Mouse (Mus musculus) 416B (cell line): ENCODE data around the gene Golph3l.
"Not testable (repeated sequence)": the region's sequence is repeated elsewhere in the genome, so short reads cannot be mapped to it uniquely, and the experiment has no call there.

Source experiments
- DNase-seq: peaks from one replicate; pipeline ENCODE4 v3.0.0; 2011; ENCODE audit warnings: low read depth

The Golph3l gene

GRCm38 (mm10) chr3:95588604-95589086, at the start of gene Golph3l:
TSS of gene Golph3l (plus strand) at chr3:95588934.
- peak; percentile 100 for DNase-seq

GRCm38 (mm10) chr3:95538936-95539335, 49.8 kb upstream of the Golph3l start:
- DNase-seq = no peak

- DNase-seq = peak; percentile 60
Measured at GRCm38 (mm10) chr3:95539837-95540236, 48.9 kb upstream of the Golph3l start.

- DNase-seq = not testable (repeated sequence)
Measured at GRCm38 (mm10) chr3:95541186-95541585, 47.5 kb upstream of the Golph3l start.

GRCm38 (mm10) chr3:95542171-95542570, 46.6 kb upstream of the Golph3l start:
- no peak for DNase-seq

- no peak for DNase-seq
Measured at GRCm38 (mm10) chr3:95542981-95543380, 45.8 kb upstream of the Golph3l start.

- no peak for DNase-seq
Measured at GRCm38 (mm10) chr3:95550176-95550575, 38.6 kb upstream of the Golph3l start.

- no peak for DNase-seq
Measured at GRCm38 (mm10) chr3:95553986-95554385, 34.7 kb upstream of the Golph3l start.

- DNase-seq = no peak
Measured at GRCm38 (mm10) chr3:95559437-95559836, 29.3 kb upstream of the Golph3l start, which contains the start of gene Hormad1. TSS of gene Hormad1 (plus strand) at chr3:95559677.

- no peak for DNase-seq
Measured at GRCm38 (mm10) chr3:95560738-95561137, 28.0 kb upstream of the Golph3l start.

- no peak for DNase-seq
Measured at GRCm38 (mm10) chr3:95561826-95562225, 26.9 kb upstream of the Golph3l start.

GRCm38 (mm10) chr3:95569585-95569984, 19.1 kb upstream of the Golph3l start:
- no peak for DNase-seq

GRCm38 (mm10) chr3:95587754-95588603, 755 bp upstream of the Golph3l start:
- DNase-seq = no peak

GRCm38 (mm10) chr3:95598734-95599133, 10.0 kb downstream of the Golph3l start:
- DNase-seq = no peak

- DNase-seq = no peak
Measured at GRCm38 (mm10) chr3:95601287-95601686, 12.6 kb downstream of the Golph3l start.

- no peak for DNase-seq
Measured at GRCm38 (mm10) chr3:95606096-95606495, 17.4 kb downstream of the Golph3l start.

GRCm38 (mm10) chr3:95609195-95609594, 20.5 kb downstream of the Golph3l start:
- no peak for DNase-seq

GRCm38 (mm10) chr3:95613996-95614395, 25.3 kb downstream of the Golph3l start:
- DNase-seq = no peak

- no peak for DNase-seq
Measured at GRCm38 (mm10) chr3:95618511-95618910, 29.8 kb downstream of the Golph3l start.

- no peak for DNase-seq
Measured at GRCm38 (mm10) chr3:95621241-95621640, 32.5 kb downstream of the Golph3l start.

GRCm38 (mm10) chr3:95622421-95622820, 33.7 kb downstream of the Golph3l start:
- not testable (repeated sequence) for DNase-seq

GRCm38 (mm10) chr3:95623551-95623950, 34.8 kb downstream of the Golph3l start:
- no peak for DNase-seq

GRCm38 (mm10) chr3:95623991-95624515, 35.3 kb downstream of the Golph3l start:
- not testable (repeated sequence) for DNase-seq
